Mouse (Mus musculus): Measurements from ENCODE around the gene Atp7b. TPM values are rescaled to one million over a fixed set of nuclear protein-coding genes. Genes with fewer than 3 reads are reported as not detected.
A peak's percentile ranks its signal among the peaks of the same experiment; 100 is the strongest.

Gene Atp7b
- polyA plus RNA-seq (2012; fragmentation: generic; extraction: Trizol) = 0.04 TPM
- long read RNA-seq, experiment 1 = 0 reads
- long read RNA-seq, experiment 2 = 0 reads

DNA sequence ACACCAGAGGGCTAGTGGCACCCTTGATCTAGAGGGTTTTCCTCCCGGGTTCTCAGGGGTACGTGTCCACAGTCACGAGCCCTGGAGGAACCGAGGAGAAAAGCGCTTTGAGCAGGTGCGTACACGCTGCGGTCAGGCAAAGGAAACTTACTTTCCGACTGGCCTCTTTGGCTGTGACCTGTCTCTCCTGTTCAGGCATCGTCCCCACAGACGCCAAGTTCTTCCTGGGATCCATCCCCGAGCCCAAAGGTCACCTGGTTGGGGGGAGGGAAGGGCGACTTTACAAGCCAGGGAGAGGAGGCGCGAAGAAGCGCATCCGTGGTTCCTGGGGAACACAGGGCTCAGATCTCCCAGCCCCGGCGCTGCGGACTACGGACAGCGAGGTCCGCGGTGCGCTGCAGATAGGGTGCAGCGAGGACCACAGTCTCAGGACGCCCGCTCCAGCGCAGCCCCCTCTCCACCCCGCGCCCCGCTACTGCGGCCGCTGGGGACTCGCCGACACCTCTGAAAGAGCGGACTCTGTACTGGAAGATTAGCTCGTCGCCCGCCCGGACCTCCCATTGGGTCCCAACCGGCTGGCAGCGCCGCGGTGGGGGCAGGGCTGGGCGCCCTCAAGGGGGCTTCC lies at the start of gene Atp7b:
Atp7b (minus strand) TSS at position 485 of the 625 bp plus-strand sequence.
- H3K79me3 ChIP-seq (ENCODE audit: low read depth) = peaks cover 17% of the 10 kb centered on the region
- H3ac ChIP-seq (ENCODE audit: control insufficient read depth, insufficient read length, low read depth) = peak within 1 kb of the TSS; percentile 69
- peaks cover 27% of the 10 kb centered on the region for H3K36me3 ChIP-seq (ENCODE audit: control insufficient read depth, insufficient read depth)
- H3K4me3 ChIP-seq (ENCODE audit: insufficient read depth, poor library complexity, severe bottlenecking) = peak within 1 kb of the TSS; percentile 71
- H3K79me2 ChIP-seq (ENCODE audit: control insufficient read depth, insufficient read depth) = peaks cover 31% of the 10 kb centered on the region
- peaks cover 19% of the 10 kb centered on the region for H3K27me3 ChIP-seq (ENCODE audit: control insufficient read depth, insufficient read depth, insufficient read length)
- TF ChIP-seq CTCF (IDR thresholded peaks at IDR 0.05; ENCODE audit: control insufficient read depth, insufficient read depth, insufficient read length) (no peak), FOSL1 (IDR thresholded peaks at IDR 0.05; ENCODE audit: insufficient read depth, low read length, poor library complexity, severe bottlenecking) (no peak), MYOG (IDR thresholded peaks at IDR 0.05; ENCODE audit: control insufficient read depth, extremely low read depth, insufficient read length) (no peak), USF1 (IDR thresholded peaks at IDR 0.05; ENCODE audit: low read depth) (no peak), CEBPB (IDR thresholded peaks at IDR 0.05; ENCODE audit: low read depth) (no peak), MAX (IDR thresholded peaks at IDR 0.05) (no peak), MYOD1 (IDR thresholded peaks at IDR 0.05; ENCODE audit: control insufficient read depth, insufficient read length, low read depth) (no peak)

DNA sequence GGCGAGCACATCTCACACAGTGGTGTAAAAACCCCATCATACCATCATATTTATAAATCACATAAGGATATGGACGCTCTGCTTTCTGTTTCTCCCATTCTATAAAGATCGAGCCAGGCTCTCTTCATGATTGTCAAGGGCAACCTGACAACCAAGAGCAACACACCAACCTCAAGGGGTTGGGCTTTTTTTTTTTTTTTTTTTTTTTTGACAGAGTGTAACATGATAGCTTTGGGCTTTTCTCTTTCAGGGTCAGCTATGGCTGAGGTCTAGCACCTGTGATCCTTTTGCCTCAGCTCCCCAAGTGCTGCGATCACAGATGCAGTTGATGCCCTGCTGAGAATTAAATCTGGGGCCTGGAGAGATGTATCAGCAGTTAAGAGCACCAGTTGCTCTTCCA lies 46.9 kb upstream of the Atp7b start:
- TF ChIP-seq MYOD1 (IDR thresholded peaks at IDR 0.05; ENCODE audit: control insufficient read depth, insufficient read length, low read depth) = no peak
- no peak for TF ChIP-seq CTCF (IDR thresholded peaks at IDR 0.05; ENCODE audit: control insufficient read depth, insufficient read depth, insufficient read length)
- no peak for TF ChIP-seq CEBPB (IDR thresholded peaks at IDR 0.05; ENCODE audit: low read depth)
- TF ChIP-seq FOSL1 (IDR thresholded peaks at IDR 0.05; ENCODE audit: insufficient read depth, low read length, poor library complexity, severe bottlenecking) = no peak
- TF ChIP-seq MYOG (IDR thresholded peaks at IDR 0.05; ENCODE audit: control insufficient read depth, extremely low read depth, insufficient read length) = no peak
- no peak for TF ChIP-seq MAX (IDR thresholded peaks at IDR 0.05)
- TF ChIP-seq USF1 (IDR thresholded peaks at IDR 0.05; ENCODE audit: low read depth) = no peak
- H3K79me2 ChIP-seq (ENCODE audit: control insufficient read depth, insufficient read depth) = no peaks in the 10 kb centered on the region
- H3K27me3 ChIP-seq (ENCODE audit: control insufficient read depth, insufficient read depth, insufficient read length) = no peaks in the 10 kb centered on the region
- H3K4me3 ChIP-seq (ENCODE audit: insufficient read depth, poor library complexity, severe bottlenecking) = no peak overlapping the region
- H3K36me3 ChIP-seq (ENCODE audit: control insufficient read depth, insufficient read depth) = no peaks in the 10 kb centered on the region
- no peak overlapping the region for H3ac ChIP-seq (ENCODE audit: control insufficient read depth, insufficient read length, low read depth)
- H3K79me3 ChIP-seq (ENCODE audit: low read depth) = no peaks in the 10 kb centered on the region

GRCm38 (mm10) chr8:22091568-22091967 lies 31.5 kb upstream of the Atp7b start:
- Histone ChIP-seq H3K79me3 (ENCODE audit: low read depth) (no peaks in the 10 kb centered on the region), H3K79me2 (ENCODE audit: control insufficient read depth, insufficient read depth) (no peaks in the 10 kb centered on the region), H3ac (ENCODE audit: control insufficient read depth, insufficient read length, low read depth) (no peak overlapping the region), H3K36me3 (ENCODE audit: control insufficient read depth, insufficient read depth) (no peaks in the 10 kb centered on the region), H3K4me3 (ENCODE audit: insufficient read depth, poor library complexity, severe bottlenecking) (no peak overlapping the region), H3K27me3 (ENCODE audit: control insufficient read depth, insufficient read depth, insufficient read length) (peaks cover 4% of the 10 kb centered on the region)
- TF ChIP-seq MYOG (IDR thresholded peaks at IDR 0.05; ENCODE audit: control insufficient read depth, extremely low read depth, insufficient read length) (no peak), MYOD1 (IDR thresholded peaks at IDR 0.05; ENCODE audit: control insufficient read depth, insufficient read length, low read depth) (no peak), FOSL1 (IDR thresholded peaks at IDR 0.05; ENCODE audit: insufficient read depth, low read length, poor library complexity, severe bottlenecking) (no peak), CTCF (IDR thresholded peaks at IDR 0.05; ENCODE audit: control insufficient read depth, insufficient read depth, insufficient read length) (no peak), USF1 (IDR thresholded peaks at IDR 0.05; ENCODE audit: low read depth) (no peak), MAX (IDR thresholded peaks at IDR 0.05) (no peak), CEBPB (IDR thresholded peaks at IDR 0.05; ENCODE audit: low read depth) (no peak)

GRCm38 (mm10) chr8:22089226-22089625 lies 29.1 kb upstream of the Atp7b start:
- Histone ChIP-seq H3K79me3 (ENCODE audit: low read depth) (no peaks in the 10 kb centered on the region), H3K27me3 (ENCODE audit: control insufficient read depth, insufficient read depth, insufficient read length) (peaks cover 8% of the 10 kb centered on the region), H3K36me3 (ENCODE audit: control insufficient read depth, insufficient read depth) (no peaks in the 10 kb centered on the region), H3K79me2 (ENCODE audit: control insufficient read depth, insufficient read depth) (no peaks in the 10 kb centered on the region), H3ac (ENCODE audit: control insufficient read depth, insufficient read length, low read depth) (no peak overlapping the region), H3K4me3 (ENCODE audit: insufficient read depth, poor library complexity, severe bottlenecking) (no peak overlapping the region)
- TF ChIP-seq MYOD1 (IDR thresholded peaks at IDR 0.05; ENCODE audit: control insufficient read depth, insufficient read length, low read depth) = no peak
- TF ChIP-seq FOSL1 (IDR thresholded peaks at IDR 0.05; ENCODE audit: insufficient read depth, low read length, poor library complexity, severe bottlenecking) = no peak
- no peak for TF ChIP-seq USF1 (IDR thresholded peaks at IDR 0.05; ENCODE audit: low read depth)
- no peak for TF ChIP-seq CTCF (IDR thresholded peaks at IDR 0.05; ENCODE audit: control insufficient read depth, insufficient read depth, insufficient read length)
- no peak for TF ChIP-seq MAX (IDR thresholded peaks at IDR 0.05)
- no peak for TF ChIP-seq MYOG (IDR thresholded peaks at IDR 0.05; ENCODE audit: control insufficient read depth, extremely low read depth, insufficient read length)
- TF ChIP-seq CEBPB (IDR thresholded peaks at IDR 0.05; ENCODE audit: low read depth) = no peak

DNA sequence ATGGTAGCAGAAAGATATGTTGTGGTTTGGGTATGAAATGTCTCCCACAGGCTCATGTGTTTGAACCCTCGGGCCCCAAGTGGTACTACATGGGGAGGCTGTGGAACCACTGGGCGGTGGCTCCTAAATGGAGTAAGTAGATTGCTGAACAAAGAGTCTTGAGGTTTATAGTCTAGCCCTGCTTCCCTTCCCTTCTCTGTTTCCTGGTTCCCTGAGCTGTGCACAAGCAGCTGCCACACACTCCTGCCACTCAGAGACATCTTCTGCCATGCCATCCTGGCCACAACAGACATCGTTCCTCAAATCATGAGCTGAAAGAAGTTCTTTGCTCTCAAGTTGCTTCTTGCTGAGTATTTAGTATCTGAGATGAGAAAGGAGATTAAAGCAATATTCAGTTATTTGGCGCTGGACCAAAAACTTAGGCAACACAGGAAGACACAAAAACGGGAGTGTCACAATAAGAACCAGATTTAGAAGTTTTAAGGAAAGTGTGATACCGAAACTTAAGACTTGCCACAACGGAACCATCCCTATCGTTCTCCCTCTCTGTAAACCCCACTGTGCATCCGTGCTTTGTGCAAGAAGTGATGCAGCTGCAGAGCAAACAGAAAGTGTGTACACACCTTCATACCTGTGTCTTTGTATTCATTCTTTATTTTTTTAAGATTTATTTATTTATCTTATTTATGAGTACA lies 19.4 kb upstream of the Atp7b start:
- Histone ChIP-seq H3ac (ENCODE audit: control insufficient read depth, insufficient read length, low read depth) (no peak overlapping the region), H3K27me3 (ENCODE audit: control insufficient read depth, insufficient read depth, insufficient read length) (no peaks in the 10 kb centered on the region), H3K4me3 (ENCODE audit: insufficient read depth, poor library complexity, severe bottlenecking) (no peak overlapping the region), H3K79me2 (ENCODE audit: control insufficient read depth, insufficient read depth) (no peaks in the 10 kb centered on the region), H3K36me3 (ENCODE audit: control insufficient read depth, insufficient read depth) (no peaks in the 10 kb centered on the region), H3K79me3 (ENCODE audit: low read depth) (no peaks in the 10 kb centered on the region)
- no peak for TF ChIP-seq CTCF (IDR thresholded peaks at IDR 0.05; ENCODE audit: control insufficient read depth, insufficient read depth, insufficient read length)
- TF ChIP-seq MYOG (IDR thresholded peaks at IDR 0.05; ENCODE audit: control insufficient read depth, extremely low read depth, insufficient read length) = no peak
- TF ChIP-seq MAX (IDR thresholded peaks at IDR 0.05) = no peak
- TF ChIP-seq CEBPB (IDR thresholded peaks at IDR 0.05; ENCODE audit: low read depth) = no peak
- no peak for TF ChIP-seq USF1 (IDR thresholded peaks at IDR 0.05; ENCODE audit: low read depth)
- no peak for TF ChIP-seq FOSL1 (IDR thresholded peaks at IDR 0.05; ENCODE audit: insufficient read depth, low read length, poor library complexity, severe bottlenecking)
- TF ChIP-seq MYOD1 (IDR thresholded peaks at IDR 0.05; ENCODE audit: control insufficient read depth, insufficient read length, low read depth) = no peak

Measured in C2C12 (cell line).